Mouse (Mus musculus) liver, embryonic 13.5 days (tissue): Measurements from ENCODE around the gene Faiml. TPM values are rescaled to one million over a fixed set of nuclear protein-coding genes. Genes with fewer than 3 reads are reported as not detected.

Source experiments
- ATAC-seq: fragments of 200-750 bp; cut with Nextera tagmentation; 2 replicates; pipeline ENCODE4 v1.8.0; 2017; ENCODE audit warnings: low read depth, mild to moderate bottlenecking, moderate number of reproducible peaks, moderate library complexity
- DNase-seq: peaks from one replicate; pipeline ENCODE4 v3.0.0; 2022
- H3K27ac ChIP-seq: fragments of 300-500 bp; sonication (generic); 2 replicates; pipeline ENCODE4 v1.5.1; 2015; ENCODE audit warnings: moderate library complexity, mild to moderate bottlenecking, inconsistent platforms
- H3K27me3 ChIP-seq: fragments of 300-500 bp; sonication (generic); 2 replicates; pipeline ENCODE4 v1.6.1; 2015; ENCODE audit warnings: mild to moderate bottlenecking, inconsistent platforms
- H3K36me3 ChIP-seq: fragments of 300-500 bp; sonication (generic); 2 replicates; pipeline ENCODE4 v1.6.1; 2015; ENCODE audit warnings: mild to moderate bottlenecking, inconsistent platforms
- H3K4me1 ChIP-seq: fragments of 300-500 bp; sonication (generic); replicated peaks from 2 replicates; pipeline ENCODE4 v1.6.1; 2015; ENCODE audit warnings: inconsistent platforms
- H3K4me2 ChIP-seq: fragments of 300-500 bp; sonication (generic); 2 replicates; pipeline ENCODE4 v1.6.1; 2015; ENCODE audit warnings: inconsistent platforms, mild to moderate bottlenecking, moderate library complexity
- H3K4me3 ChIP-seq: fragments of 300-500 bp; sonication (generic); replicated peaks from 2 replicates; pipeline ENCODE4 v1.5.1; 2015; ENCODE audit warnings: mild to moderate bottlenecking, inconsistent platforms
- H3K9ac ChIP-seq: fragments of 300-500 bp; sonication (generic); 2 replicates; pipeline ENCODE4 v1.6.1; 2015; ENCODE audit warnings: mild to moderate bottlenecking, inconsistent platforms
- H3K9me3 ChIP-seq: fragments of 300-500 bp; sonication (generic); replicated peaks from 2 replicates; pipeline ENCODE4 v1.6.1; 2016; ENCODE audit warnings: inconsistent platforms
- WGBS: fragments of 180-500 bp; shearing (Covaris S2); methylation state at CpG from one replicate; pipeline ENCODE4 v1.1.7; 2015; ENCODE audit not compliant: insufficient replicate concordance; 5-methylcytosine and 5-hydroxymethylcytosine counted together
- polyA plus RNA-seq: library from polyadenylated mRNA; unstranded; fragments of >200 nt; fragmentation: Nextera tagmentation; extraction: Ambion mirVana; gene quantifications from 2 replicates; pipeline ENCODE4 v1.2.1, GENCODE M21; 2015

The Faiml gene
- not detected in 2 replicates for polyA plus RNA-seq

DNA sequence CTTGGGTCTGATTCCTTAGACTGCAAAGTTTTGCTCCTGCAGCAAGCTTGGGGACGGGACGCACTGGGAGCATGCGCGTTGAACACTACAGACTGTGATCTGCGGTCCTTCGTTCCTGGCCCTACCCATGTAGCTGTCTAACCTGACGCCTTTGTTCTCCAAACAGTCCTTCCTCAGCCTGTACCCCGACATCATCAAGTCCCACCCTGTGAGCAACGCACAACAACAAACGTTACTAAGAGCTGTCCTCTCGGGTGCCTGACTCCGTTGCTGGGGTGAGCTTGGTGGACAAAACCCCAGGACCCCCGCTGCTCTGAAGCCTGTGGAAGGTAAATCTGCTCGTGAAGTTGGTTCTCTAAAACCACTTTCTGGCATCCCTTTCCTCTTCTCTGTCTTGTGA is at the start of gene Faiml:
Gene Faiml, minus strand, starts transcription at position 101 of the 400 bp plus-strand sequence.
- Histone ChIP-seq H3K27me3 (no peaks in the 10 kb centered on the region), H3K27ac (no peak within 1 kb of the TSS), H3K4me2 (no peak within 1 kb of the TSS), H3K4me3 (no peak within 1 kb of the TSS), H3K36me3 (no peaks in the 10 kb centered on the region), H3K9ac (no peak within 1 kb of the TSS), H3K9me3 (no peaks in the 10 kb centered on the region), H3K4me1 (peaks cover 17% of the 10 kb centered on the region)
- DNase-seq (no peak), ATAC-seq (no peak)
- 86% methylated on average over 14 of the region's 14 CpGs for WGBS

DNA sequence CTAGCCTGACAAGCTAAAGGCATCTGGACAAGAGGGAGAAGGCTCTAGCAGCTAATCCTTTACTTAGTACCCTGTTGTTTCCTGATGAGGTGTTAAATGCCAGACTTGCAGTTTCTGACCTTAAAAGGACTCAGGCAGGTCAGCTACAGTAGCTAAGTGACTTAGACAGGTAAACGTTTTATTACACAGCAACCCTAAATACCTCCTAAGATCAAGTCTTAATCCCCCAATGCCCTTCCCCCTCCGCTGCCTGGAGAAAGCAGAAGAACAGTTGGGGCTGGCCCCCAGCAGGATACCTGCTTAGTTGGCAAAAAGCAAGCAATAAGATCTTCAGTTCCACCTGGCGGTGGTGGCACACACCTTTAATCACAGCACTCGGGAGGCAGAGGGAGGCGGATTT is 21.9 kb upstream of the Faiml start:
- no peak for DNase-seq
- H3K4me3 ChIP-seq = no peak overlapping the region
- 90% methylated on average over 5 of the region's 5 CpGs for WGBS
- no peak for ATAC-seq
- no peaks in the 10 kb centered on the region for H3K27me3 ChIP-seq
- H3K9me3 ChIP-seq = no peaks in the 10 kb centered on the region
- no peak overlapping the region for H3K4me2 ChIP-seq
- no peak overlapping the region for H3K27ac ChIP-seq
- no peak overlapping the region for H3K9ac ChIP-seq
- H3K4me1 ChIP-seq = peaks cover 39% of the 10 kb centered on the region
- H3K36me3 ChIP-seq = peaks cover 85% of the 10 kb centered on the region

DNA sequence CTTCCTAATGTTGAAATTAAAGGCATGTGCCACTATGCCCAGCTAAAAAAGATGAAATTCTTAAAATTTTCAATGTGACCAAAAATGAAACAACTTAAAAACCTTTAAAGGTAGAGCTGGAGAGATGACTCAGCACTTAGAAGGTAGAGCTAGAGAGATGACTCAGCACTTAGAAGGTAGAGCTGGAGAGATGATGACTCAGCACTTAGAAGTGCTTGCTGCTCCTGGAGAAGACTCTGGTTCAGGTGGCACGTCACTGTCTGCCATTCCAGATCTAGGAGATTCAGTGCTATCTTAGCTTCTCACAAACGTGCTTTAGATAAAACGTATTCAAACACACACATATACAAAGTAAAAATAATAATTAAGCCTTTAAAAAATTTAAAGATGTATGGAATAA is 19.8 kb upstream of the Faiml start:
- H3K27ac ChIP-seq = peak overlapping the region; percentile 82
- peak; percentile 60 for DNase-seq
- ATAC-seq = peak; percentile 81

DNA sequence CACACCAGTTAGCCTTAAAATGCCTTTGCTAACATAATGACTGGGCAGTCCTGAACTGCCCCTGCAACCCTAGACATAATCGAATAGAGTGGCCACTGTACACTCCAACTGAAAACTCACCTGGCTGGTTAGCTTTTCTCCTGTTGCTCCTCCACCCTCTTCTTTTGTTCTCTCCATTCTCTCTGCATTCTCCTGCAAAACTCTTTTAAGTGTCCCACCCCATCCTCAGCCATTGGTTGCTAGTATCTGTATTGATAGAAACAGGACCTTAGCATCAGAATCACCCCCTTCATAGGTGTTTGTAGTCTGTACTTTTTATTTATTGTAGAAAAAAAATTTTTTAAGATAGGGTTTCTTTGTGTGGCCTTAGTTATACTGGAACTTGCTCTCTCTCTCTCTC is 19.2 kb upstream of the Faiml start:
- DNase-seq = no peak
- Histone ChIP-seq H3K4me1 (peaks cover 55% of the 10 kb centered on the region), H3K36me3 (peaks cover 71% of the 10 kb centered on the region), H3K27me3 (no peaks in the 10 kb centered on the region), H3K9me3 (no peaks in the 10 kb centered on the region), H3K4me2 (no peak overlapping the region), H3K4me3 (no peak overlapping the region), H3K27ac (peak overlapping the region; percentile 82), H3K9ac (no peak overlapping the region)
- WGBS = 64% methylated on average over 1 of the region's 1 CpGs
- ATAC-seq = no peak

More for the DNA sequence above, 19.8 kb upstream of the Faiml start:
- Histone ChIP-seq H3K9ac (no peak overlapping the region), H3K4me3 (no peak overlapping the region), H3K27me3 (no peaks in the 10 kb centered on the region), H3K4me2 (no peak overlapping the region), H3K4me1 (peaks cover 51% of the 10 kb centered on the region), H3K9me3 (no peaks in the 10 kb centered on the region), H3K36me3 (peaks cover 70% of the 10 kb centered on the region)
- WGBS = 40% methylated on average over 3 of the region's 3 CpGs

- H3K9me3 ChIP-seq = no peaks in the 10 kb centered on the region
- WGBS = 65% methylated on average over 10 of the region's 10 CpGs
- no peak overlapping the region for H3K9ac ChIP-seq
- DNase-seq = no peak
- no peak overlapping the region for H3K4me2 ChIP-seq
- peaks cover 61% of the 10 kb centered on the region for H3K4me1 ChIP-seq
- H3K4me3 ChIP-seq = no peak overlapping the region
- peak overlapping the region; percentile 62; the same call in 1 of the 2 replicates for H3K27ac ChIP-seq
- no peaks in the 10 kb centered on the region for H3K27me3 ChIP-seq
- peaks cover 69% of the 10 kb centered on the region for H3K36me3 ChIP-seq
- ATAC-seq = no peak
Measured at GRCm38 (mm10) chr9:99253861-99254260, 16.8 kb upstream of the Faiml start.

- Histone ChIP-seq H3K36me3 (peaks cover 48% of the 10 kb centered on the region), H3K4me1 (peaks cover 82% of the 10 kb centered on the region)
- ATAC-seq = no peak
Measured at GRCm38 (mm10) chr9:99248906-99249305, 11.9 kb upstream of the Faiml start.

DNA sequence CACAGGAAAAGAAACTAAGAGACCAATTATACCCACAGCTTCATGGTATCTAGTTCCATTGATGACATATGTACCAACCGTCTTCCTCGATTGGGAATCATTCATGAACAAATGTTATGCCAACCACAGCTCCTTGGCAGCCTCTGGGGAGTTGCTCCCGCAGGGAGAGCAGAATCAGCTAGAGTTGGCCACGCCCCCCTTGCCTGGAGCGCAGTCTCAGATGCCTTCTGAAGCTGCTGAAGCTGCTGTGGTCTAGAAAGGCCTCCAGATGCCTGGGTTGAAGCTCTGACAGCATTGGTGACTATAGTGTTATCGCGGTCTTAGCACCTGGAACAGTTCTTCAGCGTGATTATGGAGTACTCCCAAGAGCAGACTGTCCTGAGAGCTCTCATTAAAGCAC is 11.3 kb upstream of the Faiml start:
- peak; percentile 70 for DNase-seq
- H3K4me3 ChIP-seq = no peak overlapping the region
- no peaks in the 10 kb centered on the region for H3K27me3 ChIP-seq
- no peaks in the 10 kb centered on the region for H3K9me3 ChIP-seq
- H3K4me2 ChIP-seq = peak overlapping the region; percentile 17
- H3K27ac ChIP-seq = peak overlapping the region; percentile 69
- H3K4me1 ChIP-seq = peaks cover 78% of the 10 kb centered on the region
- H3K9ac ChIP-seq = no peak overlapping the region
- 47% methylated on average over 8 of the region's 8 CpGs for WGBS
- peaks cover 43% of the 10 kb centered on the region for H3K36me3 ChIP-seq
- ATAC-seq = peak; percentile 40

More at GRCm38 (mm10) chr9:99248906-99249305, 11.9 kb upstream of the Faiml start:
- 86% methylated on average over 4 of the region's 4 CpGs for WGBS
- Histone ChIP-seq H3K9me3 (no peaks in the 10 kb centered on the region), H3K4me3 (no peak overlapping the region), H3K4me2 (no peak overlapping the region), H3K27ac (no peak overlapping the region), H3K9ac (no peak overlapping the region), H3K27me3 (no peaks in the 10 kb centered on the region)
- no peak for DNase-seq

DNA sequence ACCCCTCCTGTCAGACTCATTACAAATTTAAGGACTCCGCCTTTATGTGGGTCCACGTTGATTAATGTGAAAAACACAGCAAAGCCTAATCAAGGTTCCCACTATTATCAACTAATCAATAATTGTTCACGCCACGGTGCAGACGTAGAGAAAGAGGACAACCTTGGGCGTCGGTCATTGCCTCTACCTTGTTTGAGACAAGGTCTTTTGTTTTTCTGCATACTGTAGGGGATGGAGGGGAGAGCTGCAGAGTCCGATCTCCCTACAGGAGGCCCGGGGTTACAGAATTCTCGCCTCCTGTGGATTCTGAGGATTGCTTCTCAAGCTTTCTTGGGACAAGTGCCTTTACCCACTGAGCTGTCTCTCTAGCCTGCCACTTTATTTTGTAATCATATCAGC is 6.9 kb upstream of the Faiml start:
- Histone ChIP-seq H3K9me3 (no peaks in the 10 kb centered on the region), H3K36me3 (peaks cover 20% of the 10 kb centered on the region), H3K4me3 (peak overlapping the region; percentile 81), H3K4me2 (peak overlapping the region; percentile 75), H3K9ac (peak overlapping the region; percentile 85), H3K27me3 (no peaks in the 10 kb centered on the region), H3K27ac (peak overlapping the region; percentile 99), H3K4me1 (peaks cover 68% of the 10 kb centered on the region)
- DNase-seq (no peak), ATAC-seq (no peak)
- WGBS = 3% methylated on average over 10 of the region's 10 CpGs

GRCm38 (mm10) chr9:99243190-99243894 is 6.3 kb upstream of the Faiml start, which contains the start of gene Cep70:
Cep70 (plus strand) TSS chr9:99243367.
- H3K4me3 ChIP-seq = peak within 1 kb of the TSS; percentile 81
- H3K4me2 ChIP-seq = peak within 1 kb of the TSS; percentile 75
- peak within 1 kb of the TSS; percentile 99 for H3K27ac ChIP-seq
- DNase-seq (peak; percentile 96), ATAC-seq (peak; percentile 88)
- H3K9ac ChIP-seq = peak within 1 kb of the TSS; percentile 85
- H3K27me3 ChIP-seq = no peaks in the 10 kb centered on the region
- H3K36me3 ChIP-seq = peaks cover 19% of the 10 kb centered on the region
- no peaks in the 10 kb centered on the region for H3K9me3 ChIP-seq
- H3K4me1 ChIP-seq = peaks cover 63% of the 10 kb centered on the region
- under 1% methylated on average over 66 of the region's 66 CpGs for WGBS

DNA sequence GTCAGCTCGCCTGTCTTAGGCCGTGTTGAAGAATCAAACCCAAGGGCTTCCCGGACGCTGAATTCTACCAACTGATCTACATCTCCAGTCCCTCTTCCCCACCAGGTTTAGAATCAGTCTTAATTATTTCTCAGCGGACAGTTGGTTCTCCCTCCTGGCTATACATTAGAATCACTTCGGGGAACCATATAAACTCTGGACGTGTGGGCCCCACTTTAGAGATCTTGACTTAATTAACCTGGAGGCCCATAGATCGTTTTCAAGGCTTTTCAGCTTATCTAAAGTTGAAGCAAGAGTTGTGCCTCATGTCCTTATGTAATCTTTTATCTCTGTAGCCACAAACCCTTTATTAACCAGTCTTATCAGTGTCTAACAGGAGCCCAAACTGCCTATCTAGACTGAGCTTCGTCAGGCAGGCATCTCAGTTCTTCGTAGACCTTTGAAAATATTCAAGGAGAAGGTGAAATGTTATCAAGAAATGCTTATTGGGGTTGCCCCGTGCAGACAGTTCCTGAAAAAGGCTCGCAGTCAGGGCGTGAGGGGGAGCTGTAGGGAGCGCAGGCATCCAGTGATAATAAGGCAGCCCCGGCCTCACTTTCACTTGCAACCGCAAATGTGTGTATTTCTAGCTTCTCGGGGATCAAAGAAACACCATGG is 5.6 kb upstream of the Faiml start:
- peak overlapping the region; percentile 99 for H3K27ac ChIP-seq
- no peaks in the 10 kb centered on the region for H3K9me3 ChIP-seq
- ATAC-seq (peak; percentile 83), DNase-seq (no peak)
- under 1% methylated on average over 17 of the region's 17 CpGs for WGBS
- peaks cover 17% of the 10 kb centered on the region for H3K36me3 ChIP-seq
- H3K27me3 ChIP-seq = no peaks in the 10 kb centered on the region
- H3K4me2 ChIP-seq = peak overlapping the region; percentile 75
- H3K9ac ChIP-seq = peak overlapping the region; percentile 76
- H3K4me3 ChIP-seq = peak overlapping the region; percentile 81
- H3K4me1 ChIP-seq = peaks cover 56% of the 10 kb centered on the region

DNA sequence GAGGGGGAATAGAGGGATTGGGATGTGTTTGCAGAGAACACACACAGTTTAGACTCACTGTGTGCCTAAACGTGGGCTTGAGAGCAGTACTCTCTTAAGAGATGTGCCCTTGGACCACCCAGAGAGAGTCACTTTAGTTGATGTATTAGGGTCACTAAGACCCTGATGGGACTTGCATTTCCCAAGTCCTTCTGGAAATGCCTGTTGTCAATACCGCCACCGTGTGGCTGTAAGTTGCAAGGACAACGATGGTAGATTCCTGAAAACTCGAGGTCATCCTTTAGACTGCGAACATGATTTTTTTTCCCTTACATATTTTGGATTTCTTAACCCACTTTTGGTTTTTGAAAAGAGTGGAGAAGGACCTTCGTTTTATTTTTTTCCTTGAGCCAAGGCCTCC is 5.0 kb upstream of the Faiml start:
- ATAC-seq (no peak), DNase-seq (peak; percentile 53)
- peak overlapping the region; percentile 76 for H3K9ac ChIP-seq
- H3K4me2 ChIP-seq = peak overlapping the region; percentile 75
- no peaks in the 10 kb centered on the region for H3K27me3 ChIP-seq
- H3K27ac ChIP-seq = peak overlapping the region; percentile 99
- H3K4me3 ChIP-seq = peak overlapping the region; percentile 81
- no peaks in the 10 kb centered on the region for H3K9me3 ChIP-seq
- under 1% methylated on average over 7 of the region's 7 CpGs for WGBS
- peaks cover 11% of the 10 kb centered on the region; the same call in 1 of the 2 replicates for H3K36me3 ChIP-seq
- peaks cover 50% of the 10 kb centered on the region for H3K4me1 ChIP-seq
